Mouse (Mus musculus): Measurements from ENCODE around the gene Adgrg3. TPM values are rescaled to one million over a fixed set of nuclear protein-coding genes. Genes with fewer than 3 reads are reported as not detected.

Gene Adgrg3
- polyA plus RNA-seq, 1 experiment, result 9.1 TPM

DNA sequence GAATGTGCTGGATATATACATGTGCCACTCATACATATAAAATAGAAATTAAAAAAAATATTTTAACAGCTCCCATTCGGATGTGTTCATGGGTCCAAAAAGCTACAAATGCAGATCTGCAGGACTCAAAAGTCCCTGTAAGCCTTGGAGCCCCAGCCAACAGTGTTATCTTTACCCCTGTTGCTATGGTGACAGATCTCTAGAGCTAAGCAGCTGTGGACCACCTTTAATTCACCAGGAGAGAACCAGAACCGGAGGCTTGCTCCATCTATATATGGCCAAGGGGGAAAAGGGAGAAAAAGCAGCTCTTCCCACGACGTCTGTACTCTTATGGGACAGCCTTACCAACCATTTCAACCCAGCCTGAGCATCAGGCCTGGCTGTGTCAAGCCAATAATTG lies 27.3 kb downstream of the Adgrg3 start:
- TF ChIP-seq TCF12 (IDR thresholded peaks at IDR 0.05; ENCODE audit: insufficient read depth, poor library complexity, severe bottlenecking) (no peak), E2F4 (IDR thresholded peaks at IDR 0.05; ENCODE audit: insufficient read depth) (no peak), REST (IDR thresholded peaks at IDR 0.05; ENCODE audit: insufficient read depth, insufficient read length) (no peak), POLR2AphosphoS2 (IDR thresholded peaks at IDR 0.05; ENCODE audit: insufficient read length, low read depth) (no peak), USF1 (IDR thresholded peaks at IDR 0.05; ENCODE audit: low read depth) (no peak), MAX (IDR thresholded peaks at IDR 0.05; ENCODE audit: low read depth) (no peak), TCF3 (IDR thresholded peaks at IDR 0.05; ENCODE audit: insufficient read length, low read depth) (no peak), CEBPB (IDR thresholded peaks at IDR 0.05; ENCODE audit: insufficient read depth, poor library complexity, severe bottlenecking) (no peak), MYOG (IDR thresholded peaks at IDR 0.05; ENCODE audit: control insufficient read depth in 1 of 3, insufficient read depth in 1 of 3, insufficient read length in 2 of 3, low read depth in 2 of 3) (no peak), MYOD1 (IDR thresholded peaks at IDR 0.05; ENCODE audit: control insufficient read depth in 1 of 3, insufficient read length in 2 of 3, low read depth in 2 of 3) (no peak), SRF (IDR thresholded peaks at IDR 0.05; ENCODE audit: control insufficient read depth, insufficient read length, low read depth) (no peak), POLR2A (IDR thresholded peaks at IDR 0.05; ENCODE audit: insufficient read length, low read depth) (no peak)
- Histone ChIP-seq H3K27me3 (ENCODE audit: control insufficient read depth, insufficient read depth, insufficient read length) (no peaks in the 10 kb centered on the region), H3K36me3 (ENCODE audit: control insufficient read depth, insufficient read depth) (no peaks in the 10 kb centered on the region), H3K4me2 (ENCODE audit: low read depth) (no peak overlapping the region), H3K79me2 (ENCODE audit: control insufficient read depth, insufficient read depth) (no peaks in the 10 kb centered on the region), H3ac (ENCODE audit: control insufficient read depth, insufficient read length) (no peak overlapping the region), H3K4me3 (no peak overlapping the region)

DNA sequence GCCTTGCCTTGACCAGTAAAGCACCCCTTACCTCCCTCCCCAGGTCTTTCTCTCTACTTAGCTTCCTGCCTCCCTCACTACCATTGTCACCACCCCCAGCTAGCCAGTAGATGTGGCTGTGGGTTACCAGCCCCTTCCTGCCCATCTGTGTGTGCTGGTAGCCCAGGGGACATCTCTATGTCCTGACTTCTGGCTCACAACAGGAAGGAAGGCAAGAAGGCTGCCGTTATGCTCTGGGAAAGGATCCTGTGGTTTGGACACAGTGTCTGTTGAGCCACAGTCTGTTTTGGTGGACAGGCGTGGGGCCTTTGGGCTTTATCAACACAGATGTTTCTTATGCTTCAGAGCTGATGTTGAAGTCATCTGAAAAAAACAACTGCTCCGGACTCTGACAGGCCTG lies 29.5 kb downstream of the Adgrg3 start:
- TF ChIP-seq REST (IDR thresholded peaks at IDR 0.05; ENCODE audit: insufficient read depth, insufficient read length), result no peak
- no peak for TF ChIP-seq USF1 (IDR thresholded peaks at IDR 0.05; ENCODE audit: low read depth)
- Histone ChIP-seq H3K4me2 (ENCODE audit: low read depth) (peak overlapping the region; percentile 7), H3K79me2 (ENCODE audit: control insufficient read depth, insufficient read depth) (no peaks in the 10 kb centered on the region), H3K36me3 (ENCODE audit: control insufficient read depth, insufficient read depth) (no peaks in the 10 kb centered on the region), H3ac (ENCODE audit: control insufficient read depth, insufficient read length) (no peak overlapping the region), H3K27me3 (ENCODE audit: control insufficient read depth, insufficient read depth, insufficient read length) (no peaks in the 10 kb centered on the region), H3K4me3 (no peak overlapping the region)

DNA sequence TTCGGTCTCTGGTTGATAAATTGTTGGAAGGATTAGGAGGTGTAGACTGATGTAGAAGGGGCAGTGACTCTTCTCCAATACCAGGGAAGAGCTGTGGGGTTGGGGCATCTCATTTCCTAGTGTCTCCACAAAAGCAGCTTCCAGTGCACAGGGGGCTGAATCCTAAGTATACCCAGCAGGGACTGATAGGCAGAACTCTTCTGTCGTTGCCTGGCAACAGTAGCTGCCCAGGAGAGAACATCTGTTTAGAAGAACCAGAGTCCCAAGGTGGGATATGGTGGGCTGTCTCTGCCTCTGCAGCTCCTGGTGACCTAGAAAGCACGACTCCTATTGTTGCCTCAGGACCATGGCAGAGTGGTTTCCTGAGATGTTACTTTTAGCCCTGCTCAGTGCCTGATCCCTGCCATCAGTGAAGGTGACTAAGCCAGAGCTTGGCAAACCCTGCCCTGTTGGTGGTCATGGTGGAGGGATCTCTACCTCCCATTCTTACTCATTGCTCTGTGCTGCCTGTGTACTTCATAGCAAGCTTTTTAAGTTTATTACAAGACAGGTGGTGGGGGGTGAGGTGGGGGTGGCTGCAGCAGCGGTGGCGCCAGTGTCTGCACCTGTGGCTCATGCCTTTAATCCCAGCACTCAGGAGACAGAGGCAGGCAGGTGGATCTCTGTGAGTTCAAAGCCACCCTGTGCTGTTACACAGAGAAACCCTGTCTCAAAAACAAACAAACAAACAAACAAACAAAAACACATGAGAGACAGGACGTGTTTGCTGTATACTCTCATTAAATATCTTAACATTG lies 30.6 kb downstream of the Adgrg3 start:
- Histone ChIP-seq H3K36me3 (ENCODE audit: control insufficient read depth, insufficient read depth) (no peaks in the 10 kb centered on the region), H3K27me3 (ENCODE audit: control insufficient read depth, insufficient read depth, insufficient read length) (no peaks in the 10 kb centered on the region), H3K4me3 (no peak overlapping the region), H3K79me2 (ENCODE audit: control insufficient read depth, insufficient read depth) (no peaks in the 10 kb centered on the region), H3ac (ENCODE audit: control insufficient read depth, insufficient read length) (no peak overlapping the region), H3K4me2 (ENCODE audit: low read depth) (peak overlapping the region; percentile 7)
- TF ChIP-seq E2F4 (IDR thresholded peaks at IDR 0.05; ENCODE audit: insufficient read depth) (no peak), SRF (IDR thresholded peaks at IDR 0.05; ENCODE audit: control insufficient read depth, insufficient read length, low read depth) (no peak), CEBPB (IDR thresholded peaks at IDR 0.05; ENCODE audit: insufficient read depth, poor library complexity, severe bottlenecking) (no peak), MYOD1 (IDR thresholded peaks at IDR 0.05; ENCODE audit: control insufficient read depth in 1 of 3, insufficient read length in 2 of 3, low read depth in 2 of 3) (peak in 1 of 3 experiments; percentile 61), MYOG (IDR thresholded peaks at IDR 0.05; ENCODE audit: control insufficient read depth in 1 of 3, insufficient read depth in 1 of 3, insufficient read length in 2 of 3, low read depth in 2 of 3) (no peak), POLR2A (IDR thresholded peaks at IDR 0.05; ENCODE audit: insufficient read length, low read depth) (no peak), TCF12 (IDR thresholded peaks at IDR 0.05; ENCODE audit: insufficient read depth, poor library complexity, severe bottlenecking) (no peak), USF1 (IDR thresholded peaks at IDR 0.05; ENCODE audit: low read depth) (no peak), MAX (IDR thresholded peaks at IDR 0.05; ENCODE audit: low read depth) (no peak)

DNA sequence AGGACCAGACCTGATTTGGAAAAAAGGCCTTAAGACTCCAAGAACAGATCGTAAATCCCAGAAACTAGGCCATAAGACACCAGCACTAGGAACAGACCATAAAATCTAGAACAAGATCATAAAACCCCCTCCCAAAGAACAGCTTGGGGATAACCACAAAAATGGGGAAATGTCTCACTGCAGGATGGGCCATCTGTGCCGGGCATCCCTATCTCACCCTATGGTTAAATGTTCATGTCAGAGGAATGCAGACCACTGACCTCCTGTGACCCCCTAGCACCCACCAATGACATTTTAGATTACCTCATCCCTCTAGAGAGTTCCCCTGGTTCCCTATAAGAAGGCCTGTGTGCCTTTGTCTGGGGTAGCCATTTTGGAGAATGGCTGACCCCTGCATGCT lies 32.1 kb downstream of the Adgrg3 start:
- Histone ChIP-seq H3K4me3 (no peak overlapping the region), H3K27me3 (ENCODE audit: control insufficient read depth, insufficient read depth, insufficient read length) (no peaks in the 10 kb centered on the region)
- TF ChIP-seq SRF (IDR thresholded peaks at IDR 0.05; ENCODE audit: control insufficient read depth, insufficient read length, low read depth) (no peak), MYOG (IDR thresholded peaks at IDR 0.05; ENCODE audit: control insufficient read depth in 1 of 3, insufficient read depth in 1 of 3, insufficient read length in 2 of 3, low read depth in 2 of 3) (no peak), E2F4 (IDR thresholded peaks at IDR 0.05; ENCODE audit: insufficient read depth) (no peak), TCF12 (IDR thresholded peaks at IDR 0.05; ENCODE audit: insufficient read depth, poor library complexity, severe bottlenecking) (peak; percentile 8), CEBPB (IDR thresholded peaks at IDR 0.05; ENCODE audit: insufficient read depth, poor library complexity, severe bottlenecking) (0 out of 2 replicates have a peak, but pooled peaks have one; percentile 11), POLR2AphosphoS2 (IDR thresholded peaks at IDR 0.05; ENCODE audit: insufficient read length, low read depth) (no peak), MAX (IDR thresholded peaks at IDR 0.05; ENCODE audit: low read depth) (no peak)

DNA sequence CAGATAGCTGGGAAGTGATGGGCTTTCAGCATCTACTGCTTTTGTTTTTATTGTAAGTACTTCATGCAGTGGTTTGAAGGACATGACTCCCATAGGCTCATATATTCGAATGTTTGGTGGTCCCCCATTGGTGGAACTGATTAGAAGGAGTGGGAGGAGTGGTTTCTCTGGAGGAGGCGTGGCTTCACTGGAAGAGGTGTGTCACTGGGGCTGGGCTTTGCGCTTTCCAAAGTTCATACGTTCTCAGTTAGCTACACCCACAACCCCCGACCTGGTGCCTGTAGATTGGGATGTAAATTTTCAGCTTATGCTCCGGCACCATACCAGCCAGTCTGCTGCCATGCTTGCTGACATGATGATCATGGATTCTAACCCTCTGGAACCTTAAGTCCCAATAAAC lies 36.9 kb downstream of the Adgrg3 start:
- no peaks in the 10 kb centered on the region for H3K27me3 ChIP-seq (ENCODE audit: control insufficient read depth, insufficient read depth, insufficient read length)
- TF ChIP-seq POLR2A (IDR thresholded peaks at IDR 0.05; ENCODE audit: insufficient read length, low read depth), result no peak
- no peak for TF ChIP-seq TCF3 (IDR thresholded peaks at IDR 0.05; ENCODE audit: insufficient read length, low read depth)
- TF ChIP-seq E2F4 (IDR thresholded peaks at IDR 0.05; ENCODE audit: insufficient read depth), result no peak
- TF ChIP-seq MYOG (IDR thresholded peaks at IDR 0.05; ENCODE audit: control insufficient read depth in 1 of 3, insufficient read depth in 1 of 3, insufficient read length in 2 of 3, low read depth in 2 of 3), result no peak
- TF ChIP-seq TCF12 (IDR thresholded peaks at IDR 0.05; ENCODE audit: insufficient read depth, poor library complexity, severe bottlenecking), result no peak
- no peak for TF ChIP-seq SRF (IDR thresholded peaks at IDR 0.05; ENCODE audit: control insufficient read depth, insufficient read length, low read depth)
- no peak for TF ChIP-seq CEBPB (IDR thresholded peaks at IDR 0.05; ENCODE audit: insufficient read depth, poor library complexity, severe bottlenecking)
- TF ChIP-seq USF1 (IDR thresholded peaks at IDR 0.05; ENCODE audit: low read depth), result no peak
- TF ChIP-seq POLR2AphosphoS2 (IDR thresholded peaks at IDR 0.05; ENCODE audit: insufficient read length, low read depth), result no peak
- no peak for TF ChIP-seq MYOD1 (IDR thresholded peaks at IDR 0.05; ENCODE audit: control insufficient read depth in 1 of 3, insufficient read length in 2 of 3, low read depth in 2 of 3)
- TF ChIP-seq REST (IDR thresholded peaks at IDR 0.05; ENCODE audit: insufficient read depth, insufficient read length), result no peak
- no peak for TF ChIP-seq MAX (IDR thresholded peaks at IDR 0.05; ENCODE audit: low read depth)
- no peaks in the 10 kb centered on the region for H3K36me3 ChIP-seq (ENCODE audit: control insufficient read depth, insufficient read depth)
- H3K4me2 ChIP-seq (ENCODE audit: low read depth), result no peak overlapping the region
- H3K79me2 ChIP-seq (ENCODE audit: control insufficient read depth, insufficient read depth), result no peaks in the 10 kb centered on the region
- H3K4me3 ChIP-seq, result no peak overlapping the region
- no peak overlapping the region for H3ac ChIP-seq (ENCODE audit: control insufficient read depth, insufficient read length)

More for the DNA sequence above, 32.1 kb downstream of the Adgrg3 start:
- no peaks in the 10 kb centered on the region for H3K79me2 ChIP-seq (ENCODE audit: control insufficient read depth, insufficient read depth)
- H3ac ChIP-seq (ENCODE audit: control insufficient read depth, insufficient read length), result no peak overlapping the region
- no peaks in the 10 kb centered on the region for H3K36me3 ChIP-seq (ENCODE audit: control insufficient read depth, insufficient read depth)
- no peak overlapping the region for H3K4me2 ChIP-seq (ENCODE audit: low read depth)

Measured in myocyte (in vitro differentiated cells).